Mouse (Mus musculus): ENCODE measurements around the gene Birc5. TPM values are rescaled to one million over a fixed set of nuclear protein-coding genes. Genes with fewer than 3 reads are reported as not detected.

Gene Birc5
- polyA plus RNA-seq (2014; fragmentation: Nextera tagmentation; extraction: Ambion mirVana), result 355 and 365 TPM in 2 replicates

DNA sequence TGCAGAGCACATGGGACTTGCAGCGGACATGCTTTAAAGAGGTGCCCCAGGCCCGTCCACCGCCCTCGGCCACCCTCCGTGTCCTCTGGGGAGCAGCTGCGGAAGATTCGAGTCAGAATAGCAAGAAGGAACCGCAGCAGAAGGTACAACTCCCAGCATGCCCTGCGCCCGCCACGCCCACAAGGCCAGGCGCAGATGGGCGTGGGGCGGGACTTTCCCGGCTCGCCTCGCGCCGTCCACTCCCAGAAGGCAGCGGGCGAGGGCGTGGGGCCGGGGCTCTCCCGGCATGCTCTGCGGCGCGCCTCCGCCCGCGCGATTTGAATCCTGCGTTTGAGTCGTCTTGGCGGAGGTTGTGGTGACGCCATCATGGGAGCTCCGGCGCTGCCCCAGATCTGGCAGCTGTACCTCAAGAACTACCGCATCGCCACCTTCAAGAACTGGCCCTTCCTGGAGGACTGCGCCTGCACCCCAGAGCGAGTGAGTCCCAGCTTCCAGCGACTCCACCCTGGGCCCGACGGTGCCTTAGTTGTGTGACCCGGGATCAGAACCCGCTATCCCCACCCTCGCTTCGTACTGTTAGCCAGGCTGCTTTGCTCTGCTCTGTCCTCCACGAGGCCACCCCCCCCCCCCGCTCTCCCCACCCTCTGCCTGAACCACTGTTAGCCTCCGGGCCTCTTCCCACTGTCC, at the start of gene Birc5:
Gene Birc5, plus strand, starts transcription at position 267 of the 687 bp plus-strand sequence.
- under 1% methylated on average over 51 of the region's 51 CpGs for WGBS
- Histone ChIP-seq H3K27ac (ENCODE audit: low read depth, low read length) (peak within 1 kb of the TSS; percentile 92), H3K9ac (ENCODE audit: low read length) (peak within 1 kb of the TSS; percentile 82), H3K4me1 (replicated peaks; ENCODE audit: control insufficient read depth, insufficient read depth, low read length) (peaks cover 5% of the 10 kb centered on the region), H3K9me3 (ENCODE audit: control insufficient read depth, low read length) (no peaks in the 10 kb centered on the region), H3K4me2 (ENCODE audit: low read depth, low read length, severe bottlenecking) (peak within 1 kb of the TSS; percentile 59), H3K27me3 (ENCODE audit: control insufficient read depth, insufficient read depth, low read length) (no peaks in the 10 kb centered on the region), H3K36me3 (ENCODE audit: control insufficient read depth, insufficient read depth, low read length) (peaks cover 10% of the 10 kb centered on the region; the same call in 1 of the 2 replicates), H3K4me3 (ENCODE audit: low read depth, low read length) (peak within 1 kb of the TSS; percentile 76)
- peak; percentile 93 for ATAC-seq (replicated peaks; ENCODE audit: low FRiP score)
- peak; percentile 99 for DNase-seq (ENCODE audit: low spot score)

DNA sequence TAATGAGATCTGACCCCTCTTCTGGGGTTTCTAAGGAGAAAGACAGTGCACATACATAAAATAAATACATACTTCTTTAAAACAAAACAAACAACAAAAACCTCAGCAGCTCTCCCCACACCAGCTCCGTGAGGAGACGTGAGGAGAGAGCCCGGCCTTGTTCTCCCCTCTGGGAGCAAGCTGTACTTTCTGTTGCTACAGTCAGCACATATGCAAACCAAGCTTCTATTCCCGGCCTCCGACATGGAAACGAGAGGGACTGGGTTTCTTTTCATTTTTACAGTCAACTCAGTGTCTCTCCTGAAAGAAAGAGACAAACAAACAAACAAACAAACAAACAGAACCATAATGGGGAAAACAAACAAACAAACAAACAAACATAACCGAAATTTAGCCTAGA, 49.0 kb upstream of the Birc5 start:
- H3K4me2 ChIP-seq (ENCODE audit: low read depth, low read length, severe bottlenecking), result no peak overlapping the region
- ATAC-seq (replicated peaks; ENCODE audit: low FRiP score), result no peak
- H3K36me3 ChIP-seq (ENCODE audit: control insufficient read depth, insufficient read depth, low read length), result no peaks in the 10 kb centered on the region
- no peak overlapping the region for H3K27ac ChIP-seq (ENCODE audit: low read depth, low read length)
- no peaks in the 10 kb centered on the region for H3K9me3 ChIP-seq (ENCODE audit: control insufficient read depth, low read length)
- no peaks in the 10 kb centered on the region for H3K4me1 ChIP-seq (replicated peaks; ENCODE audit: control insufficient read depth, insufficient read depth, low read length)
- no peak overlapping the region for H3K9ac ChIP-seq (ENCODE audit: low read length)
- WGBS, result 88% methylated on average over 7 of the region's 7 CpGs
- no peak for DNase-seq (ENCODE audit: low spot score)
- H3K27me3 ChIP-seq (ENCODE audit: control insufficient read depth, insufficient read depth, low read length), result no peaks in the 10 kb centered on the region
- no peak overlapping the region for H3K4me3 ChIP-seq (ENCODE audit: low read depth, low read length)

DNA sequence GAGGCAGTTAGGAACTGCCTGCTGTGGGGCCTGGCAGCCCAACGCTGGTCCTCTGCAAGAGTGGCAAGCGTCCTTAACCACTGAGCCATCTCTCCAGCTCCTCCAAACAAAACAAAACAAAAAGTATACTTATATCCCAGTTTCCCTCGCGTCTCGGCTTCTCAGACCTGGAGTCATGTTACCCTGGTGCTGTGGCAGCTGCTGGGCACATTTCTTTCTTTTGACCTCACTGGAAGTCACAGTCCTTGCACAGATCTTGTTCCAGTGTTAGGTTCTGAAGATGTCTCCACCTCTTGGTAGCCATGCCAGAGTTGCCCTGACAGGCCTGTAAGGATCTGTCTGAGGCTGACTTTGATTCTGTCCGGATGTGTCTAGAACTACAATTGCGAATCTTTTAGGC, 47.4 kb upstream of the Birc5 start:
- DNase-seq (ENCODE audit: low spot score) (no peak), ATAC-seq (replicated peaks; ENCODE audit: low FRiP score) (no peak)
- H3K4me3 ChIP-seq (ENCODE audit: low read depth, low read length), result no peak overlapping the region
- no peaks in the 10 kb centered on the region for H3K27me3 ChIP-seq (ENCODE audit: control insufficient read depth, insufficient read depth, low read length)
- no peaks in the 10 kb centered on the region for H3K36me3 ChIP-seq (ENCODE audit: control insufficient read depth, insufficient read depth, low read length)
- no peak overlapping the region for H3K9ac ChIP-seq (ENCODE audit: low read length)
- WGBS, result 78% methylated on average over 7 of the region's 7 CpGs
- no peak overlapping the region for H3K4me2 ChIP-seq (ENCODE audit: low read depth, low read length, severe bottlenecking)
- no peaks in the 10 kb centered on the region for H3K4me1 ChIP-seq (replicated peaks; ENCODE audit: control insufficient read depth, insufficient read depth, low read length)
- no peak overlapping the region for H3K27ac ChIP-seq (ENCODE audit: low read depth, low read length)
- H3K9me3 ChIP-seq (ENCODE audit: control insufficient read depth, low read length), result no peaks in the 10 kb centered on the region

DNA sequence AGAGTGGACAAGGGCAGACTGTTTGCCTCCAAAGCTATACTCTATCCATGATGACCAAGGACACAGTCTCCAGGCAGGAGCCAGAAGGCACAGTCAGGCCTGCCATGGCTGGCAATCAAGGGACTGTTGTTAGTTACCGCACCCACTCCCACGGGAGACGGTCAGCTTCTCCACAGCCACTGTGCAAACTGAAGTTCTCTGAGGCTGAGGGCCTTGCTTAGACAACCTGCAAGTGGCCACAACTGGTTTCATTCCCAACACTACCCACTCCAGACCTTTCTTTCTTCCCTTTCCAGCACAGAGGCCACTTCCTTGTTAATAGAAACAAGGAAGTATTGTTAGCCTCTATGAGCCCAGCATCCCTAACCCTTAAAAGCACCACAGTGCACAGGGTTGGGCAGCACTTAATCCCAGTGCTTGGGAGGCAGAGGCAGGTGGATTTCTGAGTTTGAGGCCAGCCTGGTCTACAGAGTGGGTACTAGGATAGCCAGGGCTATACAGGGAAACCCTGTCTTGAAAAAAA, 45.8 kb upstream of the Birc5 start:
- H3K4me1 ChIP-seq (replicated peaks; ENCODE audit: control insufficient read depth, insufficient read depth, low read length), result no peaks in the 10 kb centered on the region
- no peaks in the 10 kb centered on the region for H3K36me3 ChIP-seq (ENCODE audit: control insufficient read depth, insufficient read depth, low read length)
- no peak for ATAC-seq (replicated peaks; ENCODE audit: low FRiP score)
- no peaks in the 10 kb centered on the region for H3K27me3 ChIP-seq (ENCODE audit: control insufficient read depth, insufficient read depth, low read length)
- WGBS, result 99% methylated on average over 3 of the region's 3 CpGs
- H3K27ac ChIP-seq (ENCODE audit: low read depth, low read length), result no peak overlapping the region
- no peak overlapping the region for H3K4me2 ChIP-seq (ENCODE audit: low read depth, low read length, severe bottlenecking)
- H3K9me3 ChIP-seq (ENCODE audit: control insufficient read depth, low read length), result no peaks in the 10 kb centered on the region
- DNase-seq (ENCODE audit: low spot score), result no peak
- H3K4me3 ChIP-seq (ENCODE audit: low read depth, low read length), result no peak overlapping the region
- H3K9ac ChIP-seq (ENCODE audit: low read length), result no peak overlapping the region

DNA sequence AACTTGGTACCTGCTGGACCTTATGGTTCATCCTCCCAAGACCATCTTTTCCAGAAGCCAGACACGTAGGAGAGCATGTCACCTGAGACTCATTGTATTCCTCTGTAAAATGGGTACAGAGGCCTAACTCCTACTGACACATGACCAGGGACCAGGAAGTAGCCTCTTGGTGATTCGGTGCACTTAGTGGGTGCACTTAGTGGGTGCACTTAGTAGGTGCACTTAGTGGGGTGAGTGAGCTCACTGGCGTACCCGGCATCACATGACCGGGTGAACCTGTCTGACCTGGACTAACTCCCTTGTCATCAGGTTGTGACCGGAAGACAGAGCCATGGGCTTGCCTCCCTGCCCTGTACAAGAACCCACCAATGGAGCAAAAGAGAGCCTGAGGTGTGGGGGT, 42.3 kb upstream of the Birc5 start:
- Histone ChIP-seq H3K9me3 (ENCODE audit: control insufficient read depth, low read length) (no peaks in the 10 kb centered on the region), H3K4me2 (ENCODE audit: low read depth, low read length, severe bottlenecking) (no peak overlapping the region), H3K27ac (ENCODE audit: low read depth, low read length) (no peak overlapping the region), H3K27me3 (ENCODE audit: control insufficient read depth, insufficient read depth, low read length) (no peaks in the 10 kb centered on the region), H3K36me3 (ENCODE audit: control insufficient read depth, insufficient read depth, low read length) (no peaks in the 10 kb centered on the region), H3K4me1 (replicated peaks; ENCODE audit: control insufficient read depth, insufficient read depth, low read length) (peaks cover 14% of the 10 kb centered on the region), H3K4me3 (ENCODE audit: low read depth, low read length) (no peak overlapping the region), H3K9ac (ENCODE audit: low read length) (no peak overlapping the region)
- 95% methylated on average over 6 of the region's 6 CpGs for WGBS
- no peak for DNase-seq (ENCODE audit: low spot score)
- ATAC-seq (replicated peaks; ENCODE audit: low FRiP score), result no peak

DNA sequence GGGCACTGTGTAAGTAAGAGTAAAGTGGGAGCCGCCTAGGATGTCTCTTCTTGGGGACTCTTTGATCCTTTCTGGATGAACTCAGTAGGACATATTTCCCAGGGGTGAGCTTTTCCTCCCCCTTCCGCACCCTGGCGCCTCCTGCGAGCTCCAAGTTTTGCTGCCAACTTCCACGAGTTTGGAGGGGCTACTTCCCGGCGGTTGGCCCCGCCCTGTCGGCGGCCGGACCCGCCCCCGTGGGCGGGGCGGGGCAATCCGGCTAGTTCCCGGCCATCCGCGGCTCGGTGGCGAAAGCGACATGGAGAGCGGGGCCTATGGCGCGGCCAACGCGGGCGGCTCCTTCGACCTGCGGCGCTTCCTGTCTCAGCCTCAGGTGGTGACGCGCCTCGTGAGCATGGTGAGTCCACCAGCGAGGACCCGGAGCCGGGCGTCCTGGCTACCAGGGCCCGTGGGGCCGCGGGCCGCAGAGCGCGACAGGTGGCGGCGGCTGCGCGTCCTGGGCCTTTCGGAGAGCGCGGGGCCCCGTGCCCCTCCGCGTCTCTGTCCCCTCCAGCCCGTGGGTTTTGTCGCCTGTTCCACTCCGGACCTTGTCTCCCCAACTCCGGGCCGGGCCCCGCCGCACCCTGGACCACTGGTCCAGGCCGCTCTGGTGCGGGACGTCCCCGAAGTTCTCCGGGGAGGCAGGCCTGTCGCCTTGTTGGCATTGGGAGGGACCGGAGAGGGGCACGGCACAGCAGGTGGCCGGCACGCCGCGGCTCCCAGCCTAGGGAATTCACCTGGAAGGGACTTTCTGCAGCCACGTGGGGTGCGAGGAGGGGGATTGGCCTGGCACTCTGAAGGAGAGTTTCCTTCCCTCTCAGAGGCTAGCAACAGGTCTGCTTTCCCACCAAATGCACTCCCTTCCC, 39.4 kb upstream of the Birc5 start, which contains the start of the genes Gm20708 and Syngr2:
Gene Gm20708, plus strand, starts transcription at position 262 of the 905 bp plus-strand sequence.
Gene Syngr2, plus strand, starts transcription at position 262 of the 905 bp plus-strand sequence.
- DNase-seq (ENCODE audit: low spot score) (peak; percentile 88), ATAC-seq (replicated peaks; ENCODE audit: low FRiP score) (peak; percentile 74)
- no peaks in the 10 kb centered on the region for H3K9me3 ChIP-seq (ENCODE audit: control insufficient read depth, low read length)
- peak within 1 kb of the TSS; percentile 58 for H3K9ac ChIP-seq (ENCODE audit: low read length)
- H3K27ac ChIP-seq (ENCODE audit: low read depth, low read length), result no peak within 1 kb of the TSS
- peak within 1 kb of the TSS; percentile 96 for H3K4me2 ChIP-seq (ENCODE audit: low read depth, low read length, severe bottlenecking)
- no peaks in the 10 kb centered on the region; the same call in 1 of the 2 replicates for H3K36me3 ChIP-seq (ENCODE audit: control insufficient read depth, insufficient read depth, low read length)
- H3K4me1 ChIP-seq (replicated peaks; ENCODE audit: control insufficient read depth, insufficient read depth, low read length), result peaks cover 14% of the 10 kb centered on the region
- no peaks in the 10 kb centered on the region for H3K27me3 ChIP-seq (ENCODE audit: control insufficient read depth, insufficient read depth, low read length)
- under 1% methylated on average over 75 of the region's 75 CpGs for WGBS
- peak within 1 kb of the TSS; percentile 67 for H3K4me3 ChIP-seq (ENCODE audit: low read depth, low read length)

DNA sequence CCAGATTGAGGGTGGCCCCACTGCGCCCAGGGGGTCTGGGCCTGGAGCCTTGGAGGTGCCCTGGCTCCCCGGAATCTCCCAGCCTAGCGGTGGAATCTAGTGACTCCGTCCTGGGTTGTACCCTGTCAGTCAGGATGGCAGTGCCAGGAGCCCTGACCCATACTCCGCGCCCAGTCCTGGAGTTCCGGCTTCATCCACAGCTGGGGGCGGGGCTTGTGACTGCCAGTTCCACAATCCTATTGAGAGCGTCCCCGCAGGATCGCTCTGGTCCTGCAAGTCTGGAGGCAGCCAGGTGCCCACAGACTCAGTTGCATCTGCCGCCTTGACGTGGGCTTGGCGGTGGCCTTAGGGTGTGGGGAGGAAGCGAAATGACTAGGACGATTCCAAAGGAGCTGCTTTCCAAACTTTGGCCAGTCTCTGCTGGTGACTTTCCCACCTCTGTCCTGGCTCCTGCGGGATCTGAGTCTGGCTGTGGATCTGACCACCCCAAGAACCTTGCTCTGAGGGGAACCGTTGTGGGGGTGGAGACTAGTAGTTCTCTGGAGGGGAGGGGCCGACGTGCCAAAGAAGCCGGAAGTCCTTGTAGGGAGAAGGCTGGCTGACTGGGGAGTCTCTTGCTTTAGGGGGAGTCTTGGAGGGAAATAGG, 38.5 kb upstream of the Birc5 start:
- H3K9me3 ChIP-seq (ENCODE audit: control insufficient read depth, low read length), result no peaks in the 10 kb centered on the region
- DNase-seq (ENCODE audit: low spot score) (peak; percentile 92), ATAC-seq (replicated peaks; ENCODE audit: low FRiP score) (peak; percentile 85)
- H3K9ac ChIP-seq (ENCODE audit: low read length), result peak overlapping the region; percentile 58
- 1% methylated on average over 21 of the region's 21 CpGs for WGBS
- no peak overlapping the region for H3K27ac ChIP-seq (ENCODE audit: low read depth, low read length)
- H3K27me3 ChIP-seq (ENCODE audit: control insufficient read depth, insufficient read depth, low read length), result no peaks in the 10 kb centered on the region
- H3K4me1 ChIP-seq (replicated peaks; ENCODE audit: control insufficient read depth, insufficient read depth, low read length), result peaks cover 14% of the 10 kb centered on the region
- peak overlapping the region; percentile 96 for H3K4me2 ChIP-seq (ENCODE audit: low read depth, low read length, severe bottlenecking)
- peak overlapping the region; percentile 67 for H3K4me3 ChIP-seq (ENCODE audit: low read depth, low read length)
- peaks cover 2% of the 10 kb centered on the region; the same call in 1 of the 2 replicates for H3K36me3 ChIP-seq (ENCODE audit: control insufficient read depth, insufficient read depth, low read length)

DNA sequence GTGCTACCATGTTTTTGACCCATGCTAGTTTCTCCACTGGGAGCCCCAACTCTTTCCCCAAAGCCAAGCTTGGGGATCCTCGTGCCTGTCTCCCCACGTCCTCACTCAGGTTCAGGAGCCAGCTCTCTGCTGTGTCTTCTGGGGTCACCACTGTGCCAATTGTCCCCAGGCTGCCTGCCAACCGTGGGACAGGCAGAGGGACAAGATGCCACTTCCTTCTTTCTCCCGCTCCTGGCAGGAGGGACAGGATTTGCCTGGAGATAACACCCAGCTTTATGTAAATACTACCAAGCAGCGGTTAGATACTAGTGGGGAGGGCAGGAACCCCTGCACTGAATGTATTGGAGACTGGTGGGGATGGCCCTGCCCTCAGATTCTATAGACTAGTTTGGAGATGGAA, 35.2 kb upstream of the Birc5 start:
- ATAC-seq (replicated peaks; ENCODE audit: low FRiP score), result no peak
- H3K27ac ChIP-seq (ENCODE audit: low read depth, low read length), result no peak overlapping the region
- WGBS, result 85% methylated on average over 5 of the region's 5 CpGs
- no peak overlapping the region for H3K4me3 ChIP-seq (ENCODE audit: low read depth, low read length)
- no peaks in the 10 kb centered on the region for H3K27me3 ChIP-seq (ENCODE audit: control insufficient read depth, insufficient read depth, low read length)
- peaks cover 14% of the 10 kb centered on the region for H3K4me1 ChIP-seq (replicated peaks; ENCODE audit: control insufficient read depth, insufficient read depth, low read length)
- no peak overlapping the region for H3K9ac ChIP-seq (ENCODE audit: low read length)
- no peak for DNase-seq (ENCODE audit: low spot score)
- H3K4me2 ChIP-seq (ENCODE audit: low read depth, low read length, severe bottlenecking), result no peak overlapping the region
- H3K9me3 ChIP-seq (ENCODE audit: control insufficient read depth, low read length), result no peaks in the 10 kb centered on the region
- peaks cover 2% of the 10 kb centered on the region; the same call in 1 of the 2 replicates for H3K36me3 ChIP-seq (ENCODE audit: control insufficient read depth, insufficient read depth, low read length)
